Mouse (Mus musculus) C2C12 (cell line): ENCODE data around the gene Nt5c2.

Experiments used
- CEBPB ChIP-seq: IDR thresholded peaks from one replicate; pipeline ENCODE4 v1.6.1; 2011; ENCODE audit warnings: low read depth, mild to moderate bottlenecking, control low read depth, moderate library complexity
- CTCF ChIP-seq: IDR thresholded peaks from one replicate; pipeline ENCODE4 v1.5.1; 2011; ENCODE audit not compliant: control insufficient read depth, insufficient read depth, insufficient read length
- MAX ChIP-seq: IDR thresholded peaks from one replicate; pipeline ENCODE4 v1.6.1; 2011; ENCODE audit warnings: mild to moderate bottlenecking, control low read depth
- MYOG ChIP-seq: IDR thresholded peaks from one replicate; pipeline ENCODE4 v1.6.1; 2011; ENCODE audit not compliant: control insufficient read depth, insufficient read length; ENCODE audit errors: extremely low read depth

- no peak for TF ChIP-seq MAX
- TF ChIP-seq CTCF = no peak
- no peak for TF ChIP-seq MYOG
- TF ChIP-seq CEBPB = no peak
Observed at GRCm38 (mm10) chr19:46958566-46958965, 56.4 kb downstream of the Nt5c2 start.
